Mouse (Mus musculus) gastrocnemius, adult 8-10 months (tissue): Measurements from ENCODE around the gene 1700109H08Rik. TPM values are rescaled to one million over a fixed set of nuclear protein-coding genes. Genes with fewer than 3 reads are reported as not detected.
"Not testable (repeated sequence)": the region's sequence is repeated elsewhere in the genome, so short reads cannot be mapped to it uniquely, and the experiment has no call there.

Source experiments
- DNase-seq, 2 experiments: peaks; one replicate each; pipeline ENCODE4 v3.0.0; 2022; ENCODE audit warnings: low spot score in 2 of 2
- total RNA-seq, 4 experiments: library from RNA; stranded (reverse); gene quantifications; 2 replicates each; pipeline ENCODE4 v1.2.4; 2022

The 1700109H08Rik gene
- total RNA-seq, 4 experiments from 2014 or later, result 1.9 to 5.3 (median 2.7) TPM

GRCm38 (mm10) chr5:3598766-3599165, 27.4 kb downstream of the 1700109H08Rik start:
- DNase-seq, result no peak

GRCm38 (mm10) chr5:3600298-3600697, 28.9 kb downstream of the 1700109H08Rik start:
- DNase-seq, result no peak

GRCm38 (mm10) chr5:3600790-3601189, 29.4 kb downstream of the 1700109H08Rik start:
- DNase-seq, result no peak

GRCm38 (mm10) chr5:3607114-3607513, 35.7 kb downstream of the 1700109H08Rik start:
- DNase-seq, result no peak

GRCm38 (mm10) chr5:3609241-3609640, 37.9 kb downstream of the 1700109H08Rik start:
- no peak for DNase-seq

GRCm38 (mm10) chr5:3611835-3612234, 40.5 kb downstream of the 1700109H08Rik start:
- not testable (repeated sequence) for DNase-seq

- DNase-seq, result no peak
Measured at GRCm38 (mm10) chr5:3620486-3620885, 49.1 kb downstream of the 1700109H08Rik start.

GRCm38 (mm10) chr5:3630055-3630454, 58.7 kb downstream of the 1700109H08Rik start:
- no peak for DNase-seq

GRCm38 (mm10) chr5:3631512-3632271, 60.3 kb downstream of the 1700109H08Rik start:
- no peak for DNase-seq

- no peak for DNase-seq
Measured at GRCm38 (mm10) chr5:3632285-3632684, 60.9 kb downstream of the 1700109H08Rik start.

GRCm38 (mm10) chr5:3633315-3633714, 61.9 kb downstream of the 1700109H08Rik start:
- no peak for DNase-seq

GRCm38 (mm10) chr5:3633951-3634350, 62.6 kb downstream of the 1700109H08Rik start:
- no peak for DNase-seq

Other genes starting within 250 kb of the 1700109H08Rik start
- gene Cdk6, start 230.1 kb upstream of the 1700109H08Rik start, total RNA-seq, result 1 to 10 TPM in 3 of 4 experiments, under 1 TPM in 1; 0.56 to 1.3 (median 1.2) TPM
- gene Fam133b, start 27.7 kb upstream of the 1700109H08Rik start, total RNA-seq, result 10 to 100 TPM; 10.4 to 12.6 (median 10.5) TPM
- 1 to 10 TPM; 4.6 to 8.1 (median 7.1) TPM for gene Pex1, start 24.5 kb downstream of the 1700109H08Rik start, total RNA-seq
- 1 to 10 TPM; 5.2 to 9.2 (median 7.6) TPM for gene Rbm48, start 25.0 kb downstream of the 1700109H08Rik start, total RNA-seq
- not detected for gene Tmbim7, start 79.6 kb downstream of the 1700109H08Rik start, total RNA-seq
- 10 to 100 TPM; 76.7 to 91.0 (median 88.0) TPM for gene Gatad1, start 85.6 kb downstream of the 1700109H08Rik start, total RNA-seq
- 10 to 100 TPM; 17.7 to 21.2 (median 18.3) TPM for gene Ankib1, start 231.4 kb downstream of the 1700109H08Rik start, total RNA-seq
- gene Krit1, start 231.6 kb downstream of the 1700109H08Rik start, total RNA-seq, result 10 to 100 TPM; 11.4 to 16.0 (median 12.7) TPM